Mouse (Mus musculus) ES-Bruce4 (cell line): ENCODE data around the gene Pik3r1.

Experiments used
- CTCF ChIP-seq: IDR thresholded peaks from one replicate; pipeline ENCODE4 v1.8.1; 2011; ENCODE audit warnings: low read depth, low read length
- EP300 ChIP-seq: IDR thresholded peaks from 2 replicates; pipeline ENCODE4 v1.6.1; 2011; ENCODE audit warnings: low read depth, low read length; ENCODE audit not compliant: insufficient read depth
- POLR2A ChIP-seq: IDR thresholded peaks from one replicate; pipeline ENCODE4 v1.8.1; 2011; ENCODE audit warnings: low read length; ENCODE audit not compliant: insufficient read depth

DNA sequence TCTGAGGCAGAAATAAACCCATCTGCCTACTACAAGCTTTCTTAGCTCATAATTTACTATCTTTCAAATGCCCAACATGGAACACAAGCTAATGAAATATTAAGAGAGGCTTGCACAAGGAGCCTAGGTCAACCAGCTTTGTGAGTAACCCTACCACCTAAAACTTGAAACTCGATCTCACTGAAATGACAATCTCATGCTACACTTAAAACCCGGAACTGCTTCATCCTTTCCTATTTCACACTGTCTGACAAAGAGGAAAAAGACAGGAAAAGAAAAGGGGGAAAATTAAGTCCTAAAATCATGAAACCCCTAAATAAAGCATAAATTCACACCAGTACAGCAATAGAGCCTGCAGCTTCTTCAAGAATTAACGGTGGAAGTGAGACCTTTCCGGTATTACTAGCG is 1.4 kb downstream of the Pik3r1 start:
- no peak for TF ChIP-seq CTCF
- no peak for TF ChIP-seq POLR2A
- no peak for TF ChIP-seq EP300
